Mouse (Mus musculus): ENCODE data around the gene Krt15. TPM values are rescaled to one million over a fixed set of nuclear protein-coding genes. Genes with fewer than 3 reads are reported as not detected.
A peak's percentile ranks its signal among the peaks of the same experiment; 100 is the strongest.

The Krt15 gene
- 0.41 and 0.98 TPM in 2 replicates for polyA plus RNA-seq (2015; fragmentation: Nextera tagmentation; extraction: Ambion mirVana)

- Histone ChIP-seq H3K27me3 (no peaks in the 10 kb centered on the region), H3K9ac (replicated peaks) (no peak within 1 kb of the TSS), H3K4me1 (replicated peaks) (peaks cover 25% of the 10 kb centered on the region), H3K27ac (no peak within 1 kb of the TSS; the same call in 1 of the 2 replicates), H3K36me3 (no peaks in the 10 kb centered on the region), H3K4me2 (replicated peaks) (no peak within 1 kb of the TSS), H3K4me3 (replicated peaks) (no peak within 1 kb of the TSS), H3K9me3 (no peaks in the 10 kb centered on the region)
- ATAC-seq, result no peak
- WGBS, result 71% methylated on average over 7 of the region's 7 CpGs
Observed at GRCm38 (mm10) chr11:100135731-100136130, at the start of gene Krt15. TSS of gene Krt15 (minus strand) at chr11:100135928.

GRCm38 (mm10) chr11:100181725-100182124 lies 46.0 kb upstream of the Krt15 start:
- H3K4me1 ChIP-seq (replicated peaks), result no peaks in the 10 kb centered on the region
- no peak overlapping the region for H3K9ac ChIP-seq (replicated peaks)
- 85% methylated on average over 7 of the region's 7 CpGs for WGBS
- no peaks in the 10 kb centered on the region for H3K36me3 ChIP-seq
- H3K27me3 ChIP-seq, result no peaks in the 10 kb centered on the region
- no peak for ATAC-seq
- no peak overlapping the region for H3K27ac ChIP-seq
- no peak overlapping the region for H3K4me3 ChIP-seq (replicated peaks)
- H3K4me2 ChIP-seq (replicated peaks), result no peak overlapping the region
- H3K9me3 ChIP-seq, result no peaks in the 10 kb centered on the region

GRCm38 (mm10) chr11:100179260-100179659 lies 43.5 kb upstream of the Krt15 start:
- Histone ChIP-seq H3K9me3 (no peaks in the 10 kb centered on the region), H3K4me3 (replicated peaks) (no peak overlapping the region), H3K27me3 (no peaks in the 10 kb centered on the region), H3K4me1 (replicated peaks) (no peaks in the 10 kb centered on the region), H3K9ac (replicated peaks) (no peak overlapping the region), H3K36me3 (no peaks in the 10 kb centered on the region), H3K27ac (no peak overlapping the region), H3K4me2 (replicated peaks) (no peak overlapping the region)
- 80% methylated on average over 3 of the region's 3 CpGs for WGBS
- ATAC-seq, result no peak

GRCm38 (mm10) chr11:100178307-100178706 lies 42.6 kb upstream of the Krt15 start:
- Histone ChIP-seq H3K27ac (no peak overlapping the region), H3K4me1 (replicated peaks) (no peaks in the 10 kb centered on the region), H3K9me3 (no peaks in the 10 kb centered on the region), H3K9ac (replicated peaks) (no peak overlapping the region), H3K4me2 (replicated peaks) (no peak overlapping the region), H3K4me3 (replicated peaks) (no peak overlapping the region), H3K27me3 (no peaks in the 10 kb centered on the region), H3K36me3 (no peaks in the 10 kb centered on the region)
- WGBS, result 74% methylated on average over 5 of the region's 5 CpGs
- no peak for ATAC-seq

GRCm38 (mm10) chr11:100176791-100177190 lies 41.1 kb upstream of the Krt15 start:
- Histone ChIP-seq H3K4me3 (replicated peaks) (no peak overlapping the region), H3K9ac (replicated peaks) (no peak overlapping the region), H3K4me2 (replicated peaks) (no peak overlapping the region), H3K4me1 (replicated peaks) (no peaks in the 10 kb centered on the region), H3K36me3 (no peaks in the 10 kb centered on the region), H3K27ac (no peak overlapping the region), H3K9me3 (no peaks in the 10 kb centered on the region), H3K27me3 (no peaks in the 10 kb centered on the region)
- 81% methylated on average over 9 of the region's 9 CpGs for WGBS
- no peak for ATAC-seq

GRCm38 (mm10) chr11:100168765-100169762 lies 33.3 kb upstream of the Krt15 start:
- peak; percentile 60 for ATAC-seq
- 35% methylated on average over 14 of the region's 14 CpGs for WGBS
- Histone ChIP-seq H3K27ac (no peak overlapping the region), H3K36me3 (no peaks in the 10 kb centered on the region), H3K9ac (replicated peaks) (no peak overlapping the region), H3K4me2 (replicated peaks) (no peak overlapping the region), H3K27me3 (no peaks in the 10 kb centered on the region), H3K9me3 (no peaks in the 10 kb centered on the region), H3K4me3 (replicated peaks) (no peak overlapping the region), H3K4me1 (replicated peaks) (no peaks in the 10 kb centered on the region; the same call in 1 of the 2 replicates)

GRCm38 (mm10) chr11:100168071-100168470 lies 32.3 kb upstream of the Krt15 start:
- no peak overlapping the region for H3K27ac ChIP-seq
- no peaks in the 10 kb centered on the region; the same call in 1 of the 2 replicates for H3K4me1 ChIP-seq (replicated peaks)
- H3K9ac ChIP-seq (replicated peaks), result no peak overlapping the region
- no peaks in the 10 kb centered on the region for H3K36me3 ChIP-seq
- no peaks in the 10 kb centered on the region for H3K27me3 ChIP-seq
- H3K4me2 ChIP-seq (replicated peaks), result no peak overlapping the region
- no peak overlapping the region for H3K4me3 ChIP-seq (replicated peaks)
- 87% methylated on average over 8 of the region's 8 CpGs for WGBS
- no peaks in the 10 kb centered on the region for H3K9me3 ChIP-seq
- 0 out of 2 replicates have a peak, but pooled peaks have one; percentile 24 for ATAC-seq

- ATAC-seq, result no peak
- H3K9ac ChIP-seq (replicated peaks), result no peak overlapping the region
- H3K4me3 ChIP-seq (replicated peaks), result no peak overlapping the region
- WGBS, result 70% methylated on average over 7 of the region's 7 CpGs
- H3K4me1 ChIP-seq (replicated peaks), result no peaks in the 10 kb centered on the region; the same call in 1 of the 2 replicates
- no peaks in the 10 kb centered on the region for H3K36me3 ChIP-seq
- no peaks in the 10 kb centered on the region for H3K27me3 ChIP-seq
- H3K4me2 ChIP-seq (replicated peaks), result no peak overlapping the region
- no peaks in the 10 kb centered on the region for H3K9me3 ChIP-seq
- no peak overlapping the region for H3K27ac ChIP-seq
Observed at GRCm38 (mm10) chr11:100164392-100164791, 28.7 kb upstream of the Krt15 start.

- 71% methylated on average over 6 of the region's 6 CpGs for WGBS
- H3K9me3 ChIP-seq, result no peaks in the 10 kb centered on the region
- ATAC-seq, result no peak
- no peaks in the 10 kb centered on the region for H3K36me3 ChIP-seq
- H3K9ac ChIP-seq (replicated peaks), result no peak overlapping the region
- H3K4me2 ChIP-seq (replicated peaks), result no peak overlapping the region
- H3K4me3 ChIP-seq (replicated peaks), result no peak overlapping the region
- no peaks in the 10 kb centered on the region for H3K27me3 ChIP-seq
- no peaks in the 10 kb centered on the region for H3K4me1 ChIP-seq (replicated peaks)
- no peak overlapping the region for H3K27ac ChIP-seq
Observed at GRCm38 (mm10) chr11:100157908-100158477, 22.3 kb upstream of the Krt15 start.

- no peaks in the 10 kb centered on the region for H3K36me3 ChIP-seq
- no peaks in the 10 kb centered on the region for H3K4me1 ChIP-seq (replicated peaks)
- H3K9ac ChIP-seq (replicated peaks), result no peak overlapping the region
- no peak for ATAC-seq
- H3K4me2 ChIP-seq (replicated peaks), result no peak overlapping the region
- H3K27me3 ChIP-seq, result no peaks in the 10 kb centered on the region
- H3K9me3 ChIP-seq, result no peaks in the 10 kb centered on the region
- WGBS, result 84% methylated on average over 3 of the region's 3 CpGs
- no peak overlapping the region for H3K27ac ChIP-seq
- no peak overlapping the region for H3K4me3 ChIP-seq (replicated peaks)
Observed at GRCm38 (mm10) chr11:100157331-100157730, 21.6 kb upstream of the Krt15 start.

- WGBS, result 79% methylated on average over 8 of the region's 8 CpGs
- Histone ChIP-seq H3K27ac (no peak overlapping the region), H3K4me2 (replicated peaks) (no peak overlapping the region), H3K27me3 (no peaks in the 10 kb centered on the region), H3K9ac (replicated peaks) (no peak overlapping the region), H3K4me3 (replicated peaks) (no peak overlapping the region), H3K36me3 (no peaks in the 10 kb centered on the region), H3K4me1 (replicated peaks) (no peaks in the 10 kb centered on the region), H3K9me3 (no peaks in the 10 kb centered on the region)
- no peak for ATAC-seq
Observed at GRCm38 (mm10) chr11:100155497-100156255, 19.9 kb upstream of the Krt15 start.

Data from midbrain, embryonic 13.5 days (tissue).